Mouse (Mus musculus): ENCODE measurements around the gene Rap1gap2.

Gene Rap1gap2

GRCm38 (mm10) chr11:74569735-74570134, 41.0 kb downstream of the Rap1gap2 start:
- no peak for DNase-seq

GRCm38 (mm10) chr11:74568463-74568862, 42.3 kb downstream of the Rap1gap2 start:
- DNase-seq = no peak

- DNase-seq = no peak
These were observed 42.7 kb downstream of the Rap1gap2 start for GRCm38 (mm10) chr11:74568004-74568403.

- no peak for DNase-seq
These were observed 44.3 kb downstream of the Rap1gap2 start for GRCm38 (mm10) chr11:74566326-74566874.

GRCm38 (mm10) chr11:74561392-74561791, 49.3 kb downstream of the Rap1gap2 start:
- no peak for DNase-seq

GRCm38 (mm10) chr11:74560600-74561227, 50.0 kb downstream of the Rap1gap2 start:
- no peak for DNase-seq

GRCm38 (mm10) chr11:74559793-74560433, 50.8 kb downstream of the Rap1gap2 start:
- no peak for DNase-seq

GRCm38 (mm10) chr11:74558933-74559332, 51.8 kb downstream of the Rap1gap2 start:
- no peak for DNase-seq

GRCm38 (mm10) chr11:74557456-74558230, 53.1 kb downstream of the Rap1gap2 start:
- DNase-seq = no peak

- DNase-seq = no peak
These were observed 54.9 kb downstream of the Rap1gap2 start for GRCm38 (mm10) chr11:74555716-74556374.

- DNase-seq = no peak
These were observed 55.9 kb downstream of the Rap1gap2 start for GRCm38 (mm10) chr11:74554683-74555341.

- no peak for DNase-seq
These were observed 59.1 kb downstream of the Rap1gap2 start for GRCm38 (mm10) chr11:74551568-74551967.

- DNase-seq = no peak
These were observed 60.1 kb downstream of the Rap1gap2 start for GRCm38 (mm10) chr11:74550615-74551102.

GRCm38 (mm10) chr11:74548781-74549382, 61.8 kb downstream of the Rap1gap2 start:
- no peak for DNase-seq

GRCm38 (mm10) chr11:74546933-74547694, 63.6 kb downstream of the Rap1gap2 start:
- DNase-seq = peak; percentile 53 to 59

GRCm38 (mm10) chr11:74546165-74546564, 64.5 kb downstream of the Rap1gap2 start:
- DNase-seq = peak; percentile 26 to 34

- no peak for DNase-seq
These were observed 65.2 kb downstream of the Rap1gap2 start for GRCm38 (mm10) chr11:74545560-74545959.

- DNase-seq = no peak
These were observed 73.4 kb downstream of the Rap1gap2 start for GRCm38 (mm10) chr11:74537352-74537751.

- DNase-seq = no peak
These were observed 74.4 kb downstream of the Rap1gap2 start for GRCm38 (mm10) chr11:74536140-74536842.

GRCm38 (mm10) chr11:74534380-74534779, 76.3 kb downstream of the Rap1gap2 start:
- no peak for DNase-seq

All from B cell, adult 2 months (primary cell).